Mouse (Mus musculus): Measurements from ENCODE around the gene Zbtb32. TPM values are rescaled to one million over a fixed set of nuclear protein-coding genes. Genes with fewer than 3 reads are reported as not detected.

Gene Zbtb32
- total and polyA plus RNA-seq, 3 experiments: 20.1 to 32.8 TPM; not detected in 1

GRCm38 (mm10) chr7:30593579-30594509 lies 4.9 kb downstream of the Zbtb32 start (continued):
- TF ChIP-seq HCFC1 (IDR thresholded peaks at IDR 0.05; ENCODE audit: low read depth, low read length) (no peak), BHLHE40 (IDR thresholded peaks at IDR 0.05; ENCODE audit: borderline replicate concordance, low read depth, low read length) (no peak), USF2 (IDR thresholded peaks at IDR 0.05; ENCODE audit: borderline replicate concordance in 1 of 2, insufficient read depth in 1 of 2, low read depth in 1 of 2, low read length in 2 of 2) (no peak), ETS1 (IDR thresholded peaks at IDR 0.05; ENCODE audit: low read depth, low read length) (peak; percentile 65)

- Histone ChIP-seq H3K79me2 (ENCODE audit: control insufficient read depth, insufficient read depth, low read length, poor library complexity) (peaks cover 16% of the 10 kb centered on the region), H3K27ac (ENCODE audit: control insufficient read depth, low read depth, low read length) (peak overlapping the region; percentile 84), H3K27me3 (ENCODE audit: control insufficient read depth in 1 of 2, insufficient read depth in 2 of 2, low read length in 2 of 2) (no peaks in the 10 kb centered on the region), H3K9me3 (replicated peaks; ENCODE audit: insufficient read depth, low read length) (no peaks in the 10 kb centered on the region), H3K4me1 (ENCODE audit: control insufficient read depth in 1 of 2, insufficient read depth in 2 of 2, low read length in 2 of 2) (peaks cover 10 to 38% of the 10 kb centered on the region in 2 experiments; a peak in 3 of 4 replicates), H3K9ac (ENCODE audit: control insufficient read depth, low read depth, low read length, poor library complexity, severe bottlenecking) (peak overlapping the region; percentile 56), H3K36me3 (ENCODE audit: control insufficient read depth in 1 of 2, insufficient read depth in 2 of 2, low read length in 2 of 2) (peaks cover 0 to 11% of the 10 kb centered on the region in 2 experiments; a peak in 2 of 4 replicates), H3K4me3 (ENCODE audit: control insufficient read depth in 1 of 2, insufficient read depth in 1 of 2, low read depth in 2 of 2, low read length in 2 of 2) (peak overlapping the region; percentile 28 to 40)
- DNase-seq (ENCODE audit: low read depth, low spot score): peak; percentile 90
- TF ChIP-seq ETS1 (IDR thresholded peaks at IDR 0.05; ENCODE audit: low read depth, low read length) (no peak), ZKSCAN1 (IDR thresholded peaks at IDR 0.05; ENCODE audit: low read depth, low read length) (no peak), POLR2AphosphoS5 (IDR thresholded peaks at IDR 0.05; ENCODE audit: borderline replicate concordance, low read depth, low read length) (no peak), ELF1 (IDR thresholded peaks at IDR 0.05; ENCODE audit: low read depth, low read length) (0 out of 2 replicates have a peak, but pooled peaks have one; percentile 17), MAFK (IDR thresholded peaks at IDR 0.05; ENCODE audit: borderline replicate concordance, low read depth, low read length) (no peak), MYC (IDR thresholded peaks at IDR 0.05; ENCODE audit: low read depth, low read length) (peak; percentile 74), ZMIZ1 (IDR thresholded peaks at IDR 0.05; ENCODE audit: low read depth, low read length) (peak; percentile 55; the same call in 1 of the 2 replicates), USF1 (IDR thresholded peaks at IDR 0.05; ENCODE audit: low read depth, low read length) (no peak), ZNF384 (IDR thresholded peaks at IDR 0.05; ENCODE audit: low read depth, low read length) (no peak), KAT2A (conservative IDR thresholded peaks at IDR 0.05; ENCODE audit: low read depth, low read length) (no peak), POLR2AphosphoS2 (IDR thresholded peaks at IDR 0.05; ENCODE audit: low read length) (no peak), NRF1 (IDR thresholded peaks at IDR 0.05; ENCODE audit: insufficient read depth, low read depth, low read length, poor library complexity, severe bottlenecking) (no peak), MEF2A (IDR thresholded peaks at IDR 0.05; ENCODE audit: extremely low read depth, insufficient replicate concordance, low read depth, low read length, poor library complexity, severe bottlenecking) (no peak), UBTF (IDR thresholded peaks at IDR 0.05; ENCODE audit: borderline replicate concordance, insufficient read depth, low read depth, low read length) (no peak), USF2 (IDR thresholded peaks at IDR 0.05; ENCODE audit: borderline replicate concordance in 1 of 2, insufficient read depth in 1 of 2, low read depth in 1 of 2, low read length in 2 of 2) (no peak), HCFC1 (IDR thresholded peaks at IDR 0.05; ENCODE audit: low read depth, low read length) (peak; percentile 41; the same call in 1 of the 2 replicates), SMC3 (IDR thresholded peaks at IDR 0.05; ENCODE audit: low read depth, low read length) (no peak), RAD21 (IDR thresholded peaks at IDR 0.05; ENCODE audit: low read depth, low read length) (no peak), POLR2A (IDR thresholded peaks at IDR 0.05; ENCODE audit: control insufficient read depth in 1 of 2, insufficient read depth in 1 of 2, low read depth in 1 of 2, low read length in 2 of 2, poor library complexity in 1 of 2) (peak in 1 of 2 experiments; percentile 73; a peak in 2 of 4 replicates), GABPA (IDR thresholded peaks at IDR 0.05; ENCODE audit: low read depth, low read length) (no peak), MAZ (IDR thresholded peaks at IDR 0.05; ENCODE audit: low read depth, low read length) (no peak), GATA1 (IDR thresholded peaks at IDR 0.05; ENCODE audit: low read depth, low read length) (no peak), E2F4 (IDR thresholded peaks at IDR 0.05; ENCODE audit: borderline replicate concordance, low read depth, low read length) (no peak), JUND (IDR thresholded peaks at IDR 0.05; ENCODE audit: low read depth, low read length) (no peak), EP300 (IDR thresholded peaks at IDR 0.05; ENCODE audit: low read depth in 1 of 2, low read length in 2 of 2) (no peak), SIN3A (IDR thresholded peaks at IDR 0.05; ENCODE audit: low read length) (no peak), TAL1 (IDR thresholded peaks at IDR 0.05; ENCODE audit: low read length) (no peak), CHD2 (IDR thresholded peaks at IDR 0.05; ENCODE audit: low read length) (no peak), TBP (IDR thresholded peaks at IDR 0.05; ENCODE audit: low read depth, low read length) (peak; percentile 73)
Observed at GRCm38 (mm10) chr7:30592772-30593423, 5.8 kb downstream of the Zbtb32 start.
